ENCODE assay signal across 10 mouse cellular contexts in genomic region chr15:17195439-17195838, GRCm38 (mm10).
DNase-seq lines count a peak whose midpoint lies in the region; ATAC-seq lines count a peak whose summit lies in the region.
"Had no signal": no experiment of that assay in that cellular context is flagged by ENCODE, and none has a peak within 500 bp of the region (broad histone marks: within the 10 kb centered on the region; RNA-seq: fewer than 3 reads in every experiment).

No protein-coding gene starts in this region.

- DNase-seq in liver = peak; percentile 4
- peak; percentile 42 for DNase-seq in ZHBTc4 (ENCODE audit: low read depth, low spot score)
- DNase-seq in forebrain, embryonic 14.5 days (ENCODE audit: low spot score) = peak; percentile 52
- DNase-seq in neural tube, embryonic 11.5 days (ENCODE audit: low spot score) = peak; percentile 51
- DNase-seq in adipocyte (ENCODE audit: low spot score) = no peak
- no peak for DNase-seq in lung, adult 18-20 months
- no peak for DNase-seq in frontal cortex, postnatal 10 days (ENCODE audit: low spot score in 2 of 2)

- ATAC-seq in liver, embryonic 12.5 days = no peak
- ATAC-seq in forebrain, embryonic 14.5 days = peak; percentile 62
- ATAC-seq in neural tube, embryonic 11.5 days (ENCODE audit: insufficient read depth, low FRiP score, low TSS enrichment) = no peak

- no peak overlapping the region for H3K9ac ChIP-seq in liver, embryonic 12.5 days
- H3K9ac ChIP-seq in forebrain, embryonic 14.5 days (ENCODE audit: low read length) = no peak overlapping the region
- no peak overlapping the region for H3K9ac ChIP-seq in neural tube, embryonic 11.5 days (ENCODE audit: low read length)
- H3K9ac ChIP-seq: liver, embryonic 15.5 days had no signal

- 40% methylated on average over 5 of the region's 5 CpGs for WGBS in liver, embryonic 12.5 days (ENCODE audit: insufficient replicate concordance)
- WGBS in forebrain, embryonic 14.5 days = 55% methylated on average over 5 of the region's 5 CpGs
- WGBS in neural tube, embryonic 11.5 days = 56% methylated on average over 5 of the region's 5 CpGs

- H3K27ac ChIP-seq in liver, embryonic 12.5 days = no peak overlapping the region
- H3K27ac ChIP-seq in forebrain, embryonic 14.5 days (ENCODE audit: low read depth, low read length) = no peak overlapping the region
- no peak overlapping the region for H3K27ac ChIP-seq in neural tube, embryonic 11.5 days (ENCODE audit: low read depth, low read length)
- H3K27ac ChIP-seq: heart, embryonic 10.5 days; liver, embryonic 15.5 days had no signal

- H3K27me3 ChIP-seq in liver, embryonic 12.5 days (replicated peaks) = no peaks in the 10 kb centered on the region
- H3K27me3 ChIP-seq in forebrain, embryonic 14.5 days (replicated peaks; ENCODE audit: control insufficient read depth, insufficient read depth, low read length) = no peaks in the 10 kb centered on the region
- H3K27me3 ChIP-seq in neural tube, embryonic 11.5 days (ENCODE audit: control insufficient read depth, insufficient read depth, low read length) = no peaks in the 10 kb centered on the region
- H3K27me3 ChIP-seq: liver, embryonic 15.5 days had no signal

- no peaks in the 10 kb centered on the region for H3K9me3 ChIP-seq in liver, embryonic 12.5 days (replicated peaks)
- H3K9me3 ChIP-seq in forebrain, embryonic 14.5 days (replicated peaks; ENCODE audit: control insufficient read depth, low read length) = no peaks in the 10 kb centered on the region
- H3K9me3 ChIP-seq in neural tube, embryonic 11.5 days (ENCODE audit: control insufficient read depth, low read length) = no peaks in the 10 kb centered on the region
- H3K9me3 ChIP-seq: heart, embryonic 10.5 days; liver, embryonic 15.5 days had no signal

- no peak overlapping the region for H3K4me3 ChIP-seq in liver, embryonic 12.5 days
- H3K4me3 ChIP-seq in forebrain, embryonic 14.5 days (ENCODE audit: low read depth, low read length) = no peak overlapping the region
- no peak overlapping the region for H3K4me3 ChIP-seq in neural tube, embryonic 11.5 days (ENCODE audit: low read depth, low read length)
- H3K4me3 ChIP-seq: heart, embryonic 10.5 days; liver, embryonic 15.5 days had no signal

- H3K36me3 ChIP-seq in liver, embryonic 12.5 days = no peaks in the 10 kb centered on the region
- no peaks in the 10 kb centered on the region for H3K36me3 ChIP-seq in forebrain, embryonic 14.5 days (ENCODE audit: control insufficient read depth, insufficient read depth, low read length)
- no peaks in the 10 kb centered on the region for H3K36me3 ChIP-seq in neural tube, embryonic 11.5 days (ENCODE audit: control insufficient read depth, insufficient read depth, low read length)
- H3K36me3 ChIP-seq: heart, embryonic 10.5 days; liver, embryonic 15.5 days had no signal

- no peaks in the 10 kb centered on the region for H3K4me1 ChIP-seq in liver, embryonic 12.5 days
- no peaks in the 10 kb centered on the region; the same call in 1 of the 2 replicates for H3K4me1 ChIP-seq in forebrain, embryonic 14.5 days (ENCODE audit: control insufficient read depth, insufficient read depth, low read length)
- H3K4me1 ChIP-seq in neural tube, embryonic 11.5 days (ENCODE audit: control insufficient read depth, insufficient read depth, low read length) = no peaks in the 10 kb centered on the region
- H3K4me1 ChIP-seq: heart, embryonic 10.5 days; liver, embryonic 15.5 days had no signal

- H3K4me2 ChIP-seq in liver, embryonic 12.5 days = no peak overlapping the region
- no peak overlapping the region for H3K4me2 ChIP-seq in forebrain, embryonic 14.5 days (ENCODE audit: low read length)
- H3K4me2 ChIP-seq in neural tube, embryonic 11.5 days (ENCODE audit: low read depth) = no peak overlapping the region
- H3K4me2 ChIP-seq: liver, embryonic 15.5 days had no signal

Comparison
In these comparisons a context has a peak if more than half of its experiments do, and no peak if none do; other contexts are left out.
1. DNase-seq: peak in liver (single experiment), ZHBTc4 (single experiment), forebrain, embryonic 14.5 days (single experiment) and neural tube, embryonic 11.5 days (single experiment); none in adipocyte (single experiment), lung, adult 18-20 months (0 of 2) and frontal cortex, postnatal 10 days (0 of 2).